Mouse (Mus musculus): ENCODE results near the gene Ndufb10.
"Not testable (repeated sequence)": the region's sequence is repeated elsewhere in the genome, so short reads cannot be mapped to it uniquely, and the experiment has no call there.

Gene Ndufb10

GRCm38 (mm10) chr17:24734513-24734912 lies 10.2 kb upstream of the Ndufb10 start:
- no peak for DNase-seq (ENCODE audit: low spot score in 2 of 2)

- no peak for DNase-seq (ENCODE audit: low spot score in 2 of 2)
Measured at GRCm38 (mm10) chr17:24733434-24734050, 9.3 kb upstream of the Ndufb10 start.

- DNase-seq (ENCODE audit: low spot score in 2 of 2): no peak
Measured at GRCm38 (mm10) chr17:24732233-24732935, 8.1 kb upstream of the Ndufb10 start.

- no peak for DNase-seq (ENCODE audit: low spot score in 2 of 2)
Measured at GRCm38 (mm10) chr17:24730787-24731186, 6.5 kb upstream of the Ndufb10 start.

- no peak for DNase-seq (ENCODE audit: low spot score in 2 of 2)
Measured at GRCm38 (mm10) chr17:24729067-24729466, 4.8 kb upstream of the Ndufb10 start.

- DNase-seq (ENCODE audit: low spot score in 2 of 2): no peak
Measured at GRCm38 (mm10) chr17:24728184-24728583, 3.9 kb upstream of the Ndufb10 start.

GRCm38 (mm10) chr17:24727618-24728017 lies 3.3 kb upstream of the Ndufb10 start, which contains the start of gene Rpl3l:
Gene Rpl3l, plus strand, starts transcription at chr17:24727820.
- DNase-seq (ENCODE audit: low spot score in 2 of 2): no peak

GRCm38 (mm10) chr17:24725637-24726390 lies 1.5 kb upstream of the Ndufb10 start:
- DNase-seq (ENCODE audit: low spot score in 2 of 2): no peak

- DNase-seq (ENCODE audit: low spot score in 2 of 2): no peak
Measured at GRCm38 (mm10) chr17:24723881-24724180, 447 bp downstream of the Ndufb10 start.

GRCm38 (mm10) chr17:24723122-24723880 lies 977 bp downstream of the Ndufb10 start:
- DNase-seq (ENCODE audit: low spot score in 2 of 2): no peak

- no peak for DNase-seq (ENCODE audit: low spot score in 2 of 2)
Measured at GRCm38 (mm10) chr17:24722220-24722924, 1.9 kb downstream of the Ndufb10 start.

GRCm38 (mm10) chr17:24721383-24721955 lies 2.8 kb downstream of the Ndufb10 start:
- DNase-seq (ENCODE audit: low spot score in 2 of 2): not testable (repeated sequence)

- peak in 1 of 2 experiments; percentile 13 for DNase-seq (ENCODE audit: low spot score in 2 of 2)
Measured at GRCm38 (mm10) chr17:24720616-24721015, 3.7 kb downstream of the Ndufb10 start.

- DNase-seq (ENCODE audit: low spot score in 2 of 2): peak; percentile 99
Measured at GRCm38 (mm10) chr17:24719494-24720222, 4.6 kb downstream of the Ndufb10 start.

- DNase-seq (ENCODE audit: low spot score in 2 of 2): not testable (repeated sequence)
Measured at GRCm38 (mm10) chr17:24718938-24719337, 5.3 kb downstream of the Ndufb10 start.

GRCm38 (mm10) chr17:24717943-24718342 lies 6.3 kb downstream of the Ndufb10 start, which contains the start of the genes Rnf151 and Rps2:
Gene Rnf151, minus strand, starts transcription at chr17:24718063.
Gene Rps2, plus strand, starts transcription at chr17:24718116.
- no peak for DNase-seq (ENCODE audit: low spot score in 2 of 2)

- no peak for DNase-seq (ENCODE audit: low spot score in 2 of 2)
Measured at GRCm38 (mm10) chr17:24716166-24716682, 8.1 kb downstream of the Ndufb10 start.

- DNase-seq (ENCODE audit: low spot score in 2 of 2): no peak
Measured at GRCm38 (mm10) chr17:24715556-24715955, 8.7 kb downstream of the Ndufb10 start.

GRCm38 (mm10) chr17:24708646-24709045 lies 15.6 kb downstream of the Ndufb10 start:
- DNase-seq (ENCODE audit: low spot score in 2 of 2): no peak
